Mouse (Mus musculus) cortical plate, adult 2 months (tissue): Measurements from ENCODE around the gene Dennd1b.

Experiments used
- CTCF ChIP-seq: fragments of 200-500 bp; IDR thresholded peaks from 2 replicates; pipeline ENCODE4 v1.5.1; 2011; ENCODE audit warnings: mild to moderate bottlenecking, control low read depth, low read length; ENCODE audit not compliant: insufficient read depth; ENCODE audit errors: extremely low read depth
- POLR2A ChIP-seq: fragments of 200-500 bp; IDR thresholded peaks from 2 replicates; pipeline ENCODE4 v1.6.1; 2011; ENCODE audit warnings: mild to moderate bottlenecking, low read length, control low read depth; ENCODE audit not compliant: insufficient read depth; ENCODE audit errors: extremely low read depth

GRCm38 (mm10) chr1:139194011-139194410 is 230.8 kb downstream of the Dennd1b start:
- no peak for TF ChIP-seq POLR2A
- TF ChIP-seq CTCF, result no peak
